Mouse (Mus musculus) lung, postnatal 0 days (tissue): ENCODE measurements around the gene Pcdh17.

Source experiments
- CTCF ChIP-seq: IDR thresholded peaks from 2 replicates; pipeline ENCODE4 v1.5.1; 2016; ENCODE audit warnings: antibody characterized with exemption, mild to moderate bottlenecking
- EP300 ChIP-seq: IDR thresholded peaks from 2 replicates; pipeline ENCODE4 v1.6.1; 2016; ENCODE audit warnings: antibody characterized with exemption, mild to moderate bottlenecking, control low read depth

DNA sequence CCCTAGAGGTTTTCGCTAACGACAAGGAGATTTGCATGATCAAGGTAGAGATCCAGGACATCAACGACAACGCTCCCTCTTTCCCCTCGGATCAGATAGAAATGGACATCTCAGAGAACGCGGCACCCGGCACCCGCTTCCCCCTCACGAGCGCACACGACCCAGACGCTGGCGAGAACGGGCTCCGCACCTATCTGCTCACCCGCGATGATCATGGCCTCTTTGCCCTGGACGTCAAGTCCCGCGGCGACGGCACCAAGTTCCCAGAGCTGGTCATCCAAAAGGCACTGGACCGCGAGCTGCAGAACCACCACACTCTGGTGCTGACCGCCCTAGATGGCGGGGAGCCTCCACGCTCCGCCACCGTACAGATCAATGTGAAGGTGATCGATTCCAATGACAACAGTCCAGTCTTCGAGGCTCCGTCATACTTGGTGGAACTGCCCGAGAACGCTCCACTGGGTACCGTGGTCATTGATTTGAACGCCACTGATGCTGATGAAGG is 3.1 kb downstream of the Pcdh17 start:
- TF ChIP-seq EP300 (no peak), CTCF (no peak)
